Mouse (Mus musculus) left cerebral cortex, adult 11 months (tissue): ENCODE data around the gene Fryl.
"Not testable (repeated sequence)": the region's sequence is repeated elsewhere in the genome, so short reads cannot be mapped to it uniquely, and the experiment has no call there.

ENCODE experiments used
- DNase-seq: peaks from one replicate; pipeline ENCODE4 v3.0.0; 2022; ENCODE audit warnings: low spot score

The Fryl gene

DNA sequence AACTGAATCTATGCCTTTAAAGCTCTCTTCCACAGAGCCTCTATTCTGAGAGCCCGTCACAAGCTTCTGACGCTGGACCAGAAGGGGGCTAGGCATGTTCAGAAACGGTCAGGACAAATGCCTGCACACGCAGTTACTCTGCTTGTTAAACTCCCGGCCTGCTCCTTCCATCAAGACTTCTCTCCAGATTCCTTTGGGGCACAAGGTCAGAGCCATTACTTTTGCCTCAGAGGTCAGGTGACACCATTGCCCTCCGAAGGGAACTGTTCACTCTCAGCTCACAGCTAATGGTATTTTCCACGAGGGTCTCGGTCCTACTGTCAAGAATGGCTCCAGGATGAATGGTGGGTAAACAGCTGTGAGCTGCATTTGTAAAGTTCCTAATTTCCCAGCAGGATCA lies 164.2 kb downstream of the Fryl start:
- DNase-seq, result no peak

DNA sequence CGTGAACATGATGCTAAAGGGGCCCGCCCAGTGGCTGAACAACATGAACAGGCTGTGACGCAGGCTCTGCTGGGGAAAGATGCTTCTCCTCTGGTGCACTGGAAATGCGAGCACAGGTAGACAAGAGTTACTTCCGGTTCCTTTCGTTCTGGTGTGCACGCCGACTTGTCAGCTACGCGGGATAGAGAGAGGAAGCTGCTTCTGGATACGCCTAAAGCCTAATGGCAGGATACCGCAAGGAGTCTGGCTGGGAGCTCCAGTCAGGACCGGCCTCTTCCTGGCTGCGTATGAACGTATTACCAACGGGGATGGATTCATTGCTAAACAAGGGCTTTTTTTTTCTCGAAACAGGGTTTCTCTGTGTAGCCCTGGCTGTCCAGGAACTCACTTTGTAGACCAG lies 167.3 kb downstream of the Fryl start:
- DNase-seq, result no peak

DNA sequence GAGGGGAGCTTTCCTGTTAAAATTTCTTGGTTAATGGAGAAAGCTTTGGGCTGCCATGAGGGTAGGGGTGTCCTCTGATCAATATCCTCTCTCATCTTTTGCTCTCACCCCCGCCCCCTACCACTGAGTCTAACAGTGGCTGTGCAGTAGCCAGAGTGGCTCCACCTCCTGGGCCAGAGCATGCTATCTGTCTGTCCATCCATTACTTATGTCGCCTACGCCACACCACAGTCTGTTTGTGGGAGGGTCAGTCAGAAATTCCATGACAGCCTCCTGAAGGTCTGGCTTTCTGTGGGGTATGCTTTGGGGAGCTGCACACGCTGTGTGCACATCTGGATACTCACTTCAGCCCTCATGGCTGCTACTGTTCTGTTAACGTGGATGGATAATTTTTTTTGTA lies 174.9 kb downstream of the Fryl start:
- no peak for DNase-seq

DNA sequence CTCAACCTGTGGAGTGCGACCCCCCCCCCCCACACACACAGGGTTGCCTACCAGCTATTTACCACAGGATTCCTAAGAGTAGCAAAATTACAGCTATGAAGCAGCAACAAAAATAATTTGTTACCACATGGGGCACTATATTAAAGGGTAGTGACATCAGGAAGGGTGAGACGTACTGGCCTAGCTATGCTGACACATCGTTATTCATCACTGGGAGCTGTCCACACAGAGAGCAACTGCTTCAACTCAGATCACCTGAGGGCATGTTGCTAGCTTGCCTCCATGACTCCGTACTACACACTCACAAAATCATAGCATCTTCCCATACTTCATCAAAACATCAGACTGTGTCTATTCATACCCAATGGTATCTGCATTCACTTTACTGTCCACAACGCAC lies 176.6 kb downstream of the Fryl start:
- no peak for DNase-seq

DNA sequence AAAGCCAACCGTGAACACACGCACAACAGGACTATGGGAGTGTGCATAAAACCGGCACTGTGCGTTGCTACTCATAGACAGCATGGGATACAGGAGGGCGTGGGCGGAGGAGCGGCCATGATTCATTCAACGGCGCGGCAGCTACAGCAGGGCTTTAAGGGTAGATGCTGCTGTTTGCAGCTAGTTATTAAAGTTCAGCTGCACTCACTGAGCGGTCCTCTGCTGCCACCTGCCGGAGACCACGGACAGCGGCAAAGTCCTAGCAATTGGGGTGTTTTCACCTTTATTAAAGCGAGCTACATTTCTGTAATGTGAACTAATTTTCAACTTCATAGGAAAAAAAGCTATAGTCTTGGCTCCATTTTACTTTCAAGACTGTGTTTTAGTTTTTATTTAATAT lies 185.1 kb downstream of the Fryl start:
- DNase-seq, result peak; percentile 47

DNA sequence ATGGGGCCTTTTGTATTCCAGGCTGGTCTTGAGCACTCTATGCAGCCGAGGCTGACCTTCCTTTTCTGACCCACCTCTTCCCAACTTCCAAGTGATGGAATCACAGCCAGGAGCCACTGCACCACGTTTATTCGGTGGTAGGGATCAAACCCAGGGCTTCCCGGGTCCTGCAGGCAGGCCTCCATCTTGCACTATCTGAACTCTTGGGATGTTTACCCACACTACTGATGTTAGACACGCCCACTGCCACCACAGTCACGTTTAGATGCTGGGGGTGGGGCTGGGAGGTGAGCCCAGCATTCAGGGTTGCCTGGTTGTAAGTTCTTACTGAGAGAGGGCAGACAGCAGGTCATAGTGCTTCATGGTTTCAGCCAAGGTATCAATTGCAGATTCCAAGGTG lies 189.5 kb downstream of the Fryl start:
- DNase-seq, result no peak

DNA sequence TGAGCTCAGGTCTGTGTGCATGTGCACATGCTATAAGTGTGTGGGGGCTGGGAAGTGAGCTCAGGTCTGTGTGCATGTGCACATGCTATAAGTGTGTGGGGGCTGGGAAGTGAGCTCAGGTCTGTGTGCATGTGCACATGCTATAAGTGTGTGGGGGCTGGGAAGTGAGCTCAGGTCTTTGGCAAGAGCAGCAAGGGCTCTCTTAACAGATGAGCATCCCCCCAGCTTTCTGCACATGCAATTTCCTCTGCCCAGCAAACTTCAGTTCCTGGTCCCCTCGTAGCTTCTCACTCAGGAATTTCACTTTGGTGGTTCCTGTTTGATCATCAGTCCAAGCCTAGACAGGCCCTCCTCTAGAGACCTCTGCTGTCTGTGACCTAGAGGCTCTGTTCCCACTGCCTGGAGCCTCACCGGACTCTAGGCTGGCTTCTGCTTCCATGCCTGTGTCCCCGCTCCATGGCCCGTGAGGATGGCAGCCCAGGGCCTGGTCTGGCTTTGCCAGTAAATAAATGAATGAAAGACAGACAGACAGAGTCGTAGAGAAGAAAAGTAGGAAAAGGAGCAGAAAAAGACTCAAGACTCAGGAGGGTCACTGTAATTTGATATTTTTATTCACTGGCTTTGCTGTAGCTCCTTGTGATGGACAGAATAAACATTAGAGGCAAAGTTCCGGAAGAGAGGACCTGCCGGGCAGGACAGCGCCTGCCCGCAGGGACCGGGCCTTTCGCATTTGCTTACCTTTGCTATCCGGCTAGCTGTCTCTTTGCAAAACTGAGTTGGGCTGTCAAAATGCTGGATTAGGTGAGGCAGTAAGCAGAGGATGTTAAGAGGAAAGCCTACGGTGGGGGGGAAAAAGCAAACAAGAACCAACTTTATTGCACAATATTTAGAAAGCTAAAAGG lies 192.4 kb downstream of the Fryl start:
- DNase-seq, result no peak

DNA sequence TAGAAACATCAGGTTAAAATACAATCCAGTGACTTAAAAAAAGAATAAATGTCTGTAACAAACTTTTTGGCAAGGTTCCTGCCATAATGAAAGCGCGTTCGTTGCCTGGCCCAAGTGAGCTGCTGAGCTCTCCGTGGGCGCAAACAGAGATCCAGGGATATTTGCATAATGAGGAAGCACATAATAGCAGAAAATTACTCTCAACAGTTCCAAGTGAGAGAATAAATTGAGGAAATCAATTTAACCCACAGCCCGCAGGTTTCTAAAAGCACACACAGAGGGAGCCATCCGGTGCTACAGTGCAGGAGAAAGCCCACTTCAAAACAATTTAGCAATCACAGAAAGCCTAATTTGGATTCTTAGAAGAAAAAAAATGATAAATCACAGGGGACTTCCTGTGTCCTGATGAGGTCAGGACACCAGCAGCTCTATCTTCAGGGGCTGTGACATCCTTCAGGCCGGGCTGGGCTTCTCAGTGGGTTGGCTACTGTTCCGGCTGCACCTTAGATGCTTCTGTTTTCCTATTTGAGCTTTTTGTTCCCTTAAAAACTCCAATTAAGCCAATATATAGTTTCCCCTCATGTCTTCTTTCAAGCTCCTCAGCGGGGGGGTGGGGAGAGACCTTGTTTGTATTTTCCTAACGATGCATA lies 194.8 kb downstream of the Fryl start:
- peak; percentile 19 for DNase-seq

DNA sequence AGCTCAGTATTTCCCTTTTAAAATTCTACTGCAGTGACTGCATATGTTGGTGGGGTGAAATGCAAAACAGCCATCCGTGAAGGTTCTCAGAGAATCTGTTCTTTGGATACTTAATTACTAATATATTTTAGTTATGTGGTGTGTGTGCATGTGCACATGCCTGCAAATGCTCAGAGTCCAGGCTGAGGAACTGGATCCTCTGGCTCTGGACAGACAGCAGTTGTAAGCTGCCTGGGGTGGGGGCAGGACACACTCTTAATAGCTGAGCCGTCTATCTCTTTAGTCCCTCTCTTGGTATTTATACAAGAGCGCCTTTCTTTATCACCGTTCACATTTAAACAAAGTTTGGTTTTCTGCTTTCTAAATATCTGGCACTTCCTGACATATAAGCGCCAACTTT lies 199.5 kb downstream of the Fryl start:
- no peak for DNase-seq

DNA sequence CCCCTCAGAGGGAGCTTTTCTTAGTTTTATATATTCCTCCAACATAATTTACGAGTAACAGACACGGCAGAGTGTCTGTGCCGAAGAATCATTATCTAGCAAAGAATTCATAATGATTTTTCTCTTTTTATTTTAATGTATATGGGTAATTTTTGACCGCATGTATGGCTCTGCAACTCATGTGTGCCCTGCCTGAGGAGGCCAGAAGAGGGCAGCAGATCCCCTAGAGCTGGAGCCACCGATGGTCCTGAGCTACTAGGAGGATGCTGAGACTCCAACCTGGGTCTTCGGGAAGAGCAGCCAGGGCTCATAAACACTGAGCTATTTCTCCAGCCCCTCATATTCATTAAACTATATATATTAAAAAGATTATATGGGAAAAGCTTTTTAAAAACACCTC lies 200.0 kb downstream of the Fryl start:
- no peak for DNase-seq

DNA sequence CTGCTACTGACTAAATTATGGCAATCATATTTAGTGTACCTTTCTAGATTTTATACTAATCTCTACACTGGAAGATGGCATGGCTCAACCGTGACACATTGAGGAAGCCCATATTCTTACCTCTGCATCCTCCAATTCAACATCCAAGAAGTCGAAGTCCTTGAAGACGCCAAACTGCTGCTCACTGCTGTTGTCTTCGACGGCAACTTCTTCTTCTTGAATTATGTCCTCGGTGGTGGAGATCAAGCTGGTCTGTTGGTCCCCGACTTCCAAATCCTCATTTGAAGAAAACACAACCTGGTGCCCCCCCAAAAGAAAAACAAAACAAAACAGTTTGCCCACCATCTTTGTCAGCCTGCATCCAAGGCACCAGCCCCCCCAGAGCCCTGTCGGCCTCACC lies 202.5 kb downstream of the Fryl start:
- DNase-seq, result no peak

DNA sequence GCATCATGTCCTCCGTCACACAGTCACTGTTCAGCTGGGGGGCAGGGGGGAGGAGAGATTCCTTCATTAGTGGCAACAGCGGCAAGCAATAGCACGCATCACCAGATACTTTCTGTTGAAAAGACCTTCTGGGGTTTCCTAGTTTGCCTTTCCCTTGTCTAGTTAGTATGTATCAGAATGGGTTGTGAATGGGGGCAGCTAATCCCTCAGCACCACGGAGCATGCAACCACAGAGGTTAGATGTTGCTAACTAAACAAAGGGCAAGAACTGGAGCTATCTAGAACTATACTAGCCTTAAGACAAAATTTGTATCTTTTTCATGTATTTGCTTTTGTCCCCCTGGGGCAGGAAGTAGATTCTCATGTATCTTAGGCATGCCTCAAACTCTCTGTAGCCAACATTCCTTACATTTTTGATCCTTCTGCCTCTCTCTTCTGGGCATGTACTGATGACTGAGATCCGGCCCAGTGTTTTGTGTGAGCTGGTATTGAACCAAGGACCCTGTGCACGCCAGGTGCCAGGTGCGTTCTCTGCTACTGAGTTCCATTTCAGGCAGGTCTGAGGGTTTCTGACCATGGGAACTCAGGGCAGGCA lies 208.7 kb downstream of the Fryl start:
- DNase-seq, result no peak

DNA sequence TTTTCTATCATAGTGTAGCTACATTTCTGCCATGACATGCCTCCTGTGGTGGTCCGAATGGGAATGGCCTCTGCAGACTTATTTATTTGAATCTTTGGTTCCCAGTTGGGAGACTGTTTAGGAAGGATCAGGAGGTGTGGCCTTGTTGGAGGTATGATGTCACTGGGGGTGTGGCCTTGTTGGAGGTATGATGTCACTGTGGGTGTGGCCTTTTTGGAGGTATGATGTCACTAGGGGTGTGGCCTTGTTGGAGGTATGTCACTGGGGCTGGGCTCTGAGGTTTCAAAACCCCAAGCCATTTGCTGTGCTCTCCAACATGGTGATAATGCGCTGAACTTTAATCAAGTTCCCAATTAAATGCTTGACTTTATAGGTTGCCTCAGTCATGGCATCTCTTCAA lies 212.4 kb downstream of the Fryl start:
- no peak for DNase-seq

DNA sequence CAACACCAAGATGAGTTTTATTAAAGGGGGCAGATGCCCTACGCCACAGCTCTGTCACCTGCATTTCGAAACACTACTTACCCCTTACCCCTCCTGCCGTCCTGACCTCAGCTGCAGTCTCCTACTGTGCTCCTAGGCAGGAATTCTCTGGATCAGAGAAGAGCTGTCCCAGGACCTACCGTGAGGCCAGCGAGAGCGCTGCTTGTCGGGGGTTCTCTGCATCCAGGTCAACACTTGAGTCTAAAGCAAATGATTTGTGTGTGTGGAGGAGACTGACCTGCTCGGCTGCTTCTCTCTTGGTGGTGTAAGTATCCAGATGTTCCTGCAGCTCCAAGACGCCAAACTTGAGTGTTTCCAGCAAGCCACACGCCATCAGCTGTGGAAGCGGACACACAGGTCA lies 223.9 kb downstream of the Fryl start:
- DNase-seq, result no peak

DNA sequence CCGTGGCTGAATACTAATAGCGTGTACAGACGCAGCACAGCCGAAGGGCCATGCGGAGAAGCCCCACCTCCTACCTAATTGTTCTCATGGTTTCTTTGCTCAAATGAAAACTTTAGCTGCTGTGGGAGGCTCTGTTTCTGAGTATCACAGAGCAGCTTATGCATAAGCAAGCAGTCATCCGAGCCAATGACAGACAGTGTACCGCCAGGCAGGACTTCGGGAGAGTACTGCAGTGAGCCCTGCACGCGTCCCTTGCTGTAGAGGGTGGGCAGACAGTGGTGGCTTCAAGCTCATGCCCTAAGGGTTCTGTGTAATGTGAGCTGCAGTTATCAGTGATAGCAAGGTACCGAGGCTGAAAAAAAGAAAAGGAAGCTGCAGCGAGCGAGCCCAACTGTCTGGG lies 227.8 kb downstream of the Fryl start:
- no peak for DNase-seq

DNA sequence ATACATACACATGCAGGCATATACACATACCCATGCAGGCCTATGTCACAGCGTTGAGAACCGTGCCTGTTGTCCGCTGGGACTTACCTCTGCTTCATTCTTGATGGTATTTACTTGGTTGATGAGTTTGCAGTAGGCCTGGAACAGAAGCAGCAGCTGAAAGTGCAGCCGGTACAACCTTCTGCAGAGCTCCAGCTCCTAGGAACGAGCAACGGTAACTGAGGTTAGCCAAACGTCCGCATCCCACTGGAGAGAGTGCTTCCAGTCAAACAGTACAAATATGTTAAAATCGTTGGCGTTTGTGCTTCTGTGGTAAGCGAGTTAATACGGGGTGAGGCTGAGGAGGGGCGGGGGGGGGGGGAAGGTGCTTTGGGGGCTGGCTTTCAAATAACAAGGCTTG lies 232.6 kb downstream of the Fryl start:
- DNase-seq, result no peak

DNA sequence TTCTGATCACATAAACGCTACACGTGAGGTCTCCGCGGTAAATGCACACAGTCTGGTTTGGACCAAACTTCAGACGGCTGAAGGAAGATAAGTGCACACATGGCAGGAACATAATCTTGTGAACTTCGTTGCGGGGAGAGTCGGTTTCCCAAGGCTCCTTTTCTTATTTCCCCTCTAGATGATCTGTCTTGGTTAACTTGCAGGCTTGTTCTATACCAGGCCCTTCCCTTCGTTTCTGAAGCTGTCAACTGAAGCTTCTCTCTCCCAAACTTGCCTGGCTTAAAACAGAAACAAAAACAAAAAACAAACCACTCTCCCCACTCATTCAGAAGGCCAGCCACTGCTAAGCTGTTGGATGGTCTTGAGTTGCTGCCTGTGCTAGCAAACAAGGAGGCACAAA lies 241.7 kb downstream of the Fryl start:
- no peak for DNase-seq

DNA sequence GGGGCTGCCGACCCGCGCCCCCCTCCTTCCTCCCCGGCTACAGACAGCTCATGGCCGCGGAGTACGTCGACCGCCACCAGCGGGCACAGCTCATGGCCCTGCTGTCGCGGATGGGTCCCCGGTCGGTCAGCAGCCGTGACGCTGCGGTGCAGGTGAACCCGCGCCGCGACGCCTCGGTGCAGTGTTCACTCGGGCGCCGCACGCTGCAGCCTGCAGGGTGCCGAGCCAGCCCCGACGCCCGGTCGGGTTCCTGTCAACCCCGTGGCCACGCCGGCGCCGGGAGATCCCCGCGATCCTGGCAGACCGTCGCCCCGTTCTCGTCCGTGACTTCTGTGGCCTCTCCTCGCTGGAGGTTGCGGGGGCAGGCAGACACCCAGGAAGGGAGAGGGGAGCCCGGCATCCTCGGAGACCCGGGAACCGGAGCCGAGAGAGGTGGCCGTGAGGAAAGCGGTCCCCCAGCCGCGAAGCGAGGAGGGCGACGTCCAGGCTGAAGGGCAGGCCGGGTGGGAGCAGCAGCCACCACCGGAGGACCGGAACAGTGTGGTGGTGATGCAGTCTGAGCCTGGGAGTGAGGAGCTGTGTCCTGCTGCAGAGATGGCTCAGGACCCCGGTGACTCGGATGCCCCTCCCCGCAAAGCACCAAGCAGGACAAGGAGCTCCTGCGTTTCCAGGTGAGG lies 242.7 kb downstream of the Fryl start:
- DNase-seq, result not testable (repeated sequence)

DNA sequence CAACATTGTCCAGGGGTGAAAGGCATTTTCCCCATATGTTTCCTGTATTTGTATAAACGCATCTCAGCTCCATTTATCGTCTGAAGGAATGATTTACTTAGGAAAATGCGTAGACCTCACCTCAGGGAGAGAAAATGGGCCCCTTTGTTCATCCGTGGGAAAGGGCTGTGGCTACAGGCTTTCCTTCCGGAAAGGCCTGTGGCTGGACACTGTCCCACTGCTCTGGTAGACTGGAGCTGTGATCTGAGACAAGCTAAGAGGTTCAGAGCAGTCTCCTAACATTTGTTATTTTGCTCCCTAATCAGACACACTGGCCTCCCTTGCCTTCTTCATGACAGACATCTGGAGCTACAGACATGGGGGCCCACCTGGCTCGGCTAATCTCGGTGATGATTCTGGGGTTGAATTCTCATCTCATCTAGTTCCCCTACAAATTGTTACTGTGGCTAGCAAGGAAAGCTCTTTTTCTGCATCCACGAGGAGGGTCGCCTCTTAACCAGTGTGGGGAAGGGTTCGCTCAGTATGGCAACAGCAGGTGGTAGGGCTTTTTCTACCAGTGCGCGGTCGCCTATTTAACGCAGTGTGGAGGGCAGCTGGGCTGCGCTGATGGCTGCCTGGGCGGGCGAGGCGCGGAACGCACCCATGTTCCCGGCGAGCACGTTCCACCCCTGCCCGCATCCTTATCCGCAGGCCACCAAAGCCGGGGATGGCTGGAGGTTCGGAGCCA lies 243.4 kb downstream of the Fryl start:
- not testable (repeated sequence) for DNase-seq

DNA sequence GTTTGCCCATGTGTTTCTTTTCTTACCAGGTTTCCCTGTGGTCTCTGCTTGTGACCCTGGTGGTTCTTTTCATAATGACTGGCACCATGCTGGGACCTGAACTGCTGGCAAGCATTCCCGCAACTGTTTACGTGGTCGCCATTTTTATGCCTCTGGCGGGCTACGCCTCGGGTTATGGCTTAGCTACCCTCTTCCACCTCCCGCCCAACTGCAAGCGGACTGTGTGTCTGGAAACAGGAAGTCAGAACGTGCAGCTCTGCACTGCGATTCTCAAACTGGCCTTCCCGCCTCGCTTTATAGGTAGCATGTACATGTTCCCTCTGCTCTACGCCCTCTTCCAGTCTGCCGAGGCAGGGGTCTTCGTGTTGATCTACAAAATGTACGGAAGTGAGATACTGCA lies 244.6 kb downstream of the Fryl start:
- DNase-seq, result not testable (repeated sequence)

DNA sequence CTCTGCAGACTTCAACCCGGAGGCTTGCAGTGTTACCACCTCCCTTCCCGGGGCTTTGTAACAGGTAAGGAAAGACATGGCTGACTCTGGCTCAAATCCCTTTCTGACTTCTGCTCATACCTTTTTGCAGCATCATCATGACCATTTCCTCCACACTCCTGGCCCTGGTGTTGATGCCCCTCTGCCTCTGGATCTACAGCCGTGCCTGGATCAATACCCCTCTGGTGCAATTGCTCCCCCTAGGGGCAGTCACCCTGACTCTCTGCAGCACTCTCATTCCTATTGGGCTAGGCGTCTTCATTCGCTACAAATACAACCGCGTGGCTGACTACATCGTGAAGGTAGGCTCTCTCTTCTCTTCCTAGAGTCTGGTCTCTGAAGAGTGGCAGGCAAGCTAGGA lies 248.2 kb downstream of the Fryl start:
- not testable (repeated sequence) for DNase-seq

DNA sequence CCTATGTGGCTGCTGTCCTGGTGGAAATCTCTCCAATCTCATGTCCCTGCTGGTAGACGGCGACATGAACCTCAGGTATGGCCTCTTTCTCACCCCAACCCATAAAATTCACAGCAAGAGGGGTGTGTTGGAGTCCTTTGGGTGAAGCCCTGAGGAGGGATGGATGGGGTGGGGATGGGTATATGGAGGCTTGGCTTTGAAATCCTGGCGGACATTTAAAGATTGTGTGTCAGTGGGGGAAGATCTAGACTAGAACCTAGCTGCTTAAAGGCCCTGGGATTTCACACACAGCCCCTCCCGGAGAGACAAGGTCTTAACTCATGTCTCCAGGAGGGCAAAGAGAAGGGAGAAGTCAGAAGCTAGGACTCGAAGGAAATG lies 248.8 kb downstream of the Fryl start:
- no peak for DNase-seq
